Mouse (Mus musculus) stomach, embryonic 14.5 days (tissue): Measurements from ENCODE around the gene Nmnat2. TPM values are rescaled to one million over a fixed set of nuclear protein-coding genes. Genes with fewer than 3 reads are reported as not detected.
"Not testable (repeated sequence)": the region's sequence is repeated elsewhere in the genome, so short reads cannot be mapped to it uniquely, and the experiment has no call there.

Experiments
- ATAC-seq: fragments of 200-750 bp; cut with Nextera tagmentation; 2 replicates; pipeline ENCODE4 v1.8.0; 2017; ENCODE audit warnings: low read depth, moderate TSS enrichment; ENCODE audit not compliant: insufficient number of reproducible peaks, insufficient read depth, low FRiP score
- H3K27ac ChIP-seq: fragments of 300-500 bp; sonication (generic); 2 replicates; pipeline ENCODE4 v1.5.1; 2014; ENCODE audit warnings: mild to moderate bottlenecking, low read length, moderate library complexity, mixed read lengths
- H3K27me3 ChIP-seq: fragments of 300-500 bp; sonication (generic); 2 replicates; pipeline ENCODE4 v1.6.1; 2014; ENCODE audit warnings: low read length, control low read depth, mixed read lengths; ENCODE audit not compliant: control insufficient read depth, insufficient read depth
- H3K36me3 ChIP-seq: fragments of 300-500 bp; sonication (generic); 2 replicates; pipeline ENCODE4 v1.6.1; 2014; ENCODE audit warnings: mild to moderate bottlenecking, control low read depth, low read length, moderate library complexity, mixed read lengths; ENCODE audit not compliant: control insufficient read depth, insufficient read depth
- H3K4me1 ChIP-seq: fragments of 300-500 bp; sonication (generic); 2 replicates; pipeline ENCODE4 v1.6.1; 2014; ENCODE audit warnings: low read length, control low read depth, mixed read lengths; ENCODE audit not compliant: control insufficient read depth, insufficient read depth
- H3K4me2 ChIP-seq: fragments of 300-500 bp; sonication (generic); replicated peaks from 2 replicates; pipeline ENCODE4 v1.6.1; 2014; ENCODE audit warnings: low read depth, low read length, control low read depth
- H3K4me3 ChIP-seq: fragments of 300-500 bp; sonication (generic); 2 replicates; pipeline ENCODE4 v1.5.1; 2014; ENCODE audit warnings: low read depth, low read length, control low read depth
- H3K9ac ChIP-seq: fragments of 300-500 bp; sonication (generic); replicated peaks from 2 replicates; pipeline ENCODE4 v1.6.1; 2014; ENCODE audit warnings: low read depth, mild to moderate bottlenecking, control low read depth, low read length, moderate library complexity, mixed read lengths
- H3K9me3 ChIP-seq: fragments of 300-500 bp; sonication (generic); 2 replicates; pipeline ENCODE4 v1.6.1; 2016; ENCODE audit warnings: low read depth, low read length, control low read depth; ENCODE audit not compliant: control insufficient read depth
- WGBS: fragments of 180-500 bp; shearing (Covaris S2); extraction: QIAGEN DNeasy Blood & Tissue Kit; methylation state at CpG from one replicate; pipeline ENCODE4 v1.1.7; 2014; 5-methylcytosine and 5-hydroxymethylcytosine counted together
- polyA plus RNA-seq: library from polyadenylated mRNA; unstranded; fragments of >200 nt; fragmentation: Nextera tagmentation; extraction: Ambion mirVana; gene quantifications from 2 replicates; pipeline ENCODE4 v1.2.1, GENCODE M21; 2014

Gene Nmnat2
- polyA plus RNA-seq, 1 experiment from 2014 or later, result 3.8 TPM

DNA sequence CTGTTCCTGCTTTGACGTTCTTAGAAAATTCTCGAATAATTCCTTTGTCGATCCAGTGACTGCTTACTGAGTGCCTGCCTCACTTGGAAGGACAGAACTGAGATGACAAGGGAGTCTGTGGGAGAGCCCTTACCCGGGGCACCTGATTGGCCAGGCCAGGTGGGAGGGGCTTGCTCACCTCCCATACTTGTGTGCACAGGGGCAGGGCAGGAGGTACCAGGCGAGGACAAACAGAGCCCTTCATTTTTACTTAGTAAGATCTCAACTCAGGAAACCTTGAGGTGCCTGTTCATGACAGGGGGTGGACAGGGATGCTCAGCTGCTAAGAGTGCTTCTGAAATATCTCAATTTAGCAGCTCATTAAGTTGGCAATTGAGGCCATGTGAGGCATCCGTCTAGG lies 121.2 kb downstream of the Nmnat2 start:
- Histone ChIP-seq H3K27ac (no peak overlapping the region), H3K4me3 (no peak overlapping the region), H3K36me3 (no peaks in the 10 kb centered on the region), H3K9me3 (no peaks in the 10 kb centered on the region), H3K4me2 (no peak overlapping the region), H3K27me3 (peaks cover 3% of the 10 kb centered on the region), H3K9ac (no peak overlapping the region), H3K4me1 (peaks cover 4% of the 10 kb centered on the region; the same call in 1 of the 2 replicates)
- no peak for ATAC-seq
- WGBS, result 57% methylated on average over 6 of the region's 6 CpGs

DNA sequence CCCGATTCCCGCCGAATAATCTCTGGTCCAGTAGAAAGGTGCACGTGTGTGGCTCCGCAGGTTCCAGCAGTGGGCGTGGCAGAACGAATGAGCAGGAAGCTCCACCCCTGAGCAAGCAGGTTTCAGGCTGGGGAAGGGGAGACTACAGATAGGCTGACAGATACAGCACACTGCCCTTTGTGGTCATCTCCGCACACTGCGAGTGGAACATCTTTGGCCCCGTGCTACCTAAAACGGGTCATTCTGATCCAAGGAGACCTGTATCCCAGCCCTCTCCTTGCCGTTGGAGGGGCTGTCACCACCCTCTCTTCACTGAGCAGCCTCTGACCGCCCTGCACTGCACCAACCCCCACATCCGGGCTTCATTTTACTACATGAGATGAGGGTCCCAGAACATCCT lies 128.4 kb downstream of the Nmnat2 start:
- 87% methylated on average over 7 of the region's 14 CpGs for WGBS
- not testable (repeated sequence) for H3K4me2 ChIP-seq, H3K4me3 ChIP-seq, H3K36me3 ChIP-seq, H3K9me3 ChIP-seq, H3K27ac ChIP-seq, H3K27me3 ChIP-seq, H3K4me1 ChIP-seq, ATAC-seq, H3K9ac ChIP-seq

- 67% methylated on average over 6 of the region's 6 CpGs for WGBS
- Histone ChIP-seq H3K27me3 (no peaks in the 10 kb centered on the region), H3K4me2 (no peak overlapping the region), H3K36me3 (no peaks in the 10 kb centered on the region), H3K27ac (no peak overlapping the region), H3K9ac (no peak overlapping the region), H3K4me3 (no peak overlapping the region), H3K9me3 (no peaks in the 10 kb centered on the region), H3K4me1 (no peaks in the 10 kb centered on the region)
- no peak for ATAC-seq
These were observed 129.4 kb downstream of the Nmnat2 start for GRCm38 (mm10) chr1:153084191-153084590.

GRCm38 (mm10) chr1:153085198-153085597 lies 130.4 kb downstream of the Nmnat2 start:
- no peak for ATAC-seq
- Histone ChIP-seq H3K9ac (no peak overlapping the region), H3K27me3 (no peaks in the 10 kb centered on the region), H3K4me2 (no peak overlapping the region), H3K4me1 (no peaks in the 10 kb centered on the region), H3K9me3 (no peaks in the 10 kb centered on the region), H3K36me3 (no peaks in the 10 kb centered on the region), H3K4me3 (no peak overlapping the region), H3K27ac (no peak overlapping the region)
- WGBS, result 85% methylated on average over 5 of the region's 5 CpGs

DNA sequence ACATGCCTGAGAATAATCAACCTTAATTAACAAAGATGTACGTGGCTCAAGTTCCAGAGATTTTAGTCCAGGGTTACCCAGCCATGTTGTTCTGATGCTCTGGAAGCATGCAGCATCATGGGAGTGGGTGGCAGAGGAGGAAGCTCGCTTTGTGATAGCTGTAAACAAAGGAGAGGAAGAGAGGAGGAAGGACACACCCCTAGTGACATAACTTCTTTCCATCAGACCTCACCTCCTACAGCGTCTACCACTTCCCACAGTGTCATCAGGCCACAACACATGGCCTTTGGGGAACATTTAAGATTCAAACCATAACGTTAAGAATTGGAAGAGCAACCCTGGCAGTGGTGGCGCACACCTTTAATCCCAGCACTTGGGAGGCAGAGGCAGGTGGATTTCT lies 133.0 kb downstream of the Nmnat2 start:
- 80% methylated on average over 5 of the region's 5 CpGs for WGBS
- no peaks in the 10 kb centered on the region for H3K9me3 ChIP-seq
- ATAC-seq, result no peak

DNA sequence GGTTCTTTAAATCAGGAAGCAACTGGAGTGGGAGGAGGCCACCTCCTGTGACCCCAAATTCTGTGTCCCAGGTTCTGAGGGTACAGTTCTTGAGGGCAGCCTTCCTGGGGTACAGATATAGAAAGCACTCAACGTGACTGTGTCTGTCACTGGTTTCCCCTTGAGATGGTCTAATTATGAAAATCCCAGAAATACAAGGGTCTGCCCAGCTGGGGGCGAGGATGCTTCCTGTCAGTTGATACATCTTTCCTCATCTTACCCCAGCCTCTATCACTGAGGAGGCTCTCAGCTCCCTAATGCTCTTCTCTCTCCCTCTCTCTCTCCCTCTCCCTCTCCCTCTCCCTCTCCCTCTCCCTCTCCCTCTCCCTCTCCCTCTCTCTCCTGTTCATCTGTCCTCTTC lies 135.3 kb downstream of the Nmnat2 start:
- WGBS, result 83% methylated on average over 2 of the region's 2 CpGs
- no peaks in the 10 kb centered on the region for H3K36me3 ChIP-seq

More for the DNA sequence above, 133.0 kb downstream of the Nmnat2 start:
- H3K36me3 ChIP-seq, result no peaks in the 10 kb centered on the region
- no peak overlapping the region for H3K4me2 ChIP-seq
- no peaks in the 10 kb centered on the region for H3K27me3 ChIP-seq
- H3K27ac ChIP-seq, result no peak overlapping the region
- H3K4me3 ChIP-seq, result no peak overlapping the region
- H3K9ac ChIP-seq, result no peak overlapping the region
- H3K4me1 ChIP-seq, result no peaks in the 10 kb centered on the region

DNA sequence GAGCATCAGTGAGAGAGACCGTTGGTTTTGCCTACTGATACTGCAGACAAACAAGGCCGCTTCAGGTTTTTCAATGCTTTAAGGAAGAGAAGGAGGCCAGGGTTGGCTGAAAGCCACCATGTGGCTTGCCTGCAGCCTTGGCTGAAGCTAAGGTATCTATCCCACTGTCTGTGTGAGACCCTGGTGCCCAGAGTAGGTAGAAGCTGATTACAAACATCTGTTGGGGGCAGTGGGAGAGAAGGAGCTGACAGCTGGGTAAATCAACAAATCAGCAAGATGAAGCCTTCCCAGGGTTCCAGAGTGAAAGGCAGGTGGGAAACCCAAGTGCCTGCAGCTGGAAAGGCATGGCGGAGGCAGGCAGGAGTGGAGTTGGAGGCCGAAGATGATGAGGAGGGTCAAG lies 136.0 kb downstream of the Nmnat2 start:
- Histone ChIP-seq H3K36me3 (no peaks in the 10 kb centered on the region), H3K4me2 (no peak overlapping the region), H3K27ac (no peak overlapping the region), H3K9ac (no peak overlapping the region), H3K4me3 (no peak overlapping the region), H3K4me1 (no peaks in the 10 kb centered on the region), H3K9me3 (no peaks in the 10 kb centered on the region), H3K27me3 (no peaks in the 10 kb centered on the region)
- ATAC-seq, result no peak
- WGBS, result 79% methylated on average over 4 of the region's 4 CpGs

More for the DNA sequence above, 135.3 kb downstream of the Nmnat2 start:
- H3K9me3 ChIP-seq, result no peaks in the 10 kb centered on the region
- ATAC-seq, result no peak
- H3K27me3 ChIP-seq, result no peaks in the 10 kb centered on the region
- H3K4me2 ChIP-seq, result no peak overlapping the region
- no peak overlapping the region for H3K9ac ChIP-seq
- H3K27ac ChIP-seq, result no peak overlapping the region
- H3K4me1 ChIP-seq, result no peaks in the 10 kb centered on the region
- H3K4me3 ChIP-seq, result no peak overlapping the region

- H3K27ac ChIP-seq, result no peak overlapping the region
- ATAC-seq, result 0 out of 2 replicates have a peak, but pooled peaks have one; percentile 48
These were observed 136.8 kb downstream of the Nmnat2 start for GRCm38 (mm10) chr1:153091438-153092236.

More at GRCm38 (mm10) chr1:153091438-153092236, 136.8 kb downstream of the Nmnat2 start:
- 21% methylated on average over 9 of the region's 9 CpGs for WGBS
- H3K9me3 ChIP-seq, result no peaks in the 10 kb centered on the region
- H3K27me3 ChIP-seq, result no peaks in the 10 kb centered on the region
- no peak overlapping the region for H3K9ac ChIP-seq
- no peak overlapping the region; the same call in 1 of the 2 replicates for H3K4me2 ChIP-seq
- no peak overlapping the region for H3K4me3 ChIP-seq
- no peaks in the 10 kb centered on the region for H3K4me1 ChIP-seq
- H3K36me3 ChIP-seq, result no peaks in the 10 kb centered on the region
